Mouse (Mus musculus) C2C12 (cell line): ENCODE measurements around the gene Prkar2b.

Experiments
- CEBPB ChIP-seq: IDR thresholded peaks from one replicate; pipeline ENCODE4 v1.6.1; 2011; ENCODE audit warnings: low read depth, mild to moderate bottlenecking, control low read depth, moderate library complexity
- CTCF ChIP-seq: IDR thresholded peaks from one replicate; pipeline ENCODE4 v1.5.1; 2011; ENCODE audit not compliant: control insufficient read depth, insufficient read depth, insufficient read length
- MAX ChIP-seq: IDR thresholded peaks from one replicate; pipeline ENCODE4 v1.6.1; 2011; ENCODE audit warnings: mild to moderate bottlenecking, control low read depth
- MYOD1 ChIP-seq: IDR thresholded peaks from one replicate; pipeline ENCODE4 v1.6.1; 2011; ENCODE audit warnings: low read depth; ENCODE audit not compliant: control insufficient read depth, insufficient read length
- MYOG ChIP-seq: IDR thresholded peaks from one replicate; pipeline ENCODE4 v1.6.1; 2011; ENCODE audit not compliant: control insufficient read depth, insufficient read length; ENCODE audit errors: extremely low read depth
- USF1 ChIP-seq: IDR thresholded peaks from one replicate; pipeline ENCODE4 v1.6.1; 2011; ENCODE audit warnings: low read depth, mild to moderate bottlenecking, control low read depth, moderate library complexity

GRCm38 (mm10) chr12:31950659-31951031 lies 110.5 kb downstream of the Prkar2b start:
- TF ChIP-seq CTCF (no peak), MYOG (no peak), MYOD1 (no peak), USF1 (no peak), CEBPB (no peak), MAX (no peak)
